Mouse (Mus musculus) embryonic facial prominence, embryonic 11.5 days (tissue): ENCODE measurements around the gene Ube2e1. TPM values are rescaled to one million over a fixed set of nuclear protein-coding genes. Genes with fewer than 3 reads are reported as not detected.

Experiments used
- ATAC-seq: fragments of 200-750 bp; cut with Nextera tagmentation; replicated peaks from 2 replicates; pipeline ENCODE4 v1.8.0; 2017; ENCODE audit warnings: low read depth; ENCODE audit not compliant: insufficient number of reproducible peaks, low FRiP score, low TSS enrichment
- DNase-seq: peaks from one replicate; pipeline ENCODE4 v3.0.0-alpha.2; 2015; ENCODE audit warnings: low spot score
- H3K27ac ChIP-seq: fragments of 300-500 bp; sonication (generic); replicated peaks from 2 replicates; pipeline ENCODE4 v1.5.1; 2014; ENCODE audit warnings: mild to moderate bottlenecking, low read depth, low read length, control low read depth
- H3K27me3 ChIP-seq: fragments of 300-500 bp; sonication (generic); 2 replicates; pipeline ENCODE4 v1.6.1; 2014; ENCODE audit warnings: mild to moderate bottlenecking, low read length, moderate library complexity, mixed read lengths; ENCODE audit not compliant: control insufficient read depth, insufficient read depth
- H3K36me3 ChIP-seq: fragments of 300-500 bp; sonication (generic); replicated peaks from 2 replicates; pipeline ENCODE4 v1.6.1; 2014; ENCODE audit warnings: low read depth, mild to moderate bottlenecking, low read length, moderate library complexity, mixed read lengths; ENCODE audit not compliant: control insufficient read depth, insufficient read depth
- H3K4me1 ChIP-seq: fragments of 300-500 bp; sonication (generic); 2 replicates; pipeline ENCODE4 v1.6.1; 2014; ENCODE audit warnings: low read length, mixed read lengths; ENCODE audit not compliant: control insufficient read depth, insufficient read depth
- H3K4me2 ChIP-seq: fragments of 300-500 bp; sonication (generic); 2 replicates; pipeline ENCODE4 v1.6.1; 2014; ENCODE audit warnings: low read depth, mild to moderate bottlenecking, control low read depth, low read length, moderate library complexity
- H3K4me3 ChIP-seq: fragments of 300-500 bp; sonication (generic); 2 replicates; pipeline ENCODE4 v1.5.1; 2014; ENCODE audit warnings: low read depth, low read length, control low read depth
- H3K9ac ChIP-seq: fragments of 300-500 bp; sonication (generic); replicated peaks from 2 replicates; pipeline ENCODE4 v1.6.1; 2014; ENCODE audit warnings: mild to moderate bottlenecking, control low read depth, low read length
- H3K9me3 ChIP-seq: fragments of 300-500 bp; sonication (generic); replicated peaks from 2 replicates; pipeline ENCODE4 v1.6.1; 2016; ENCODE audit warnings: mild to moderate bottlenecking, low read length, inconsistent platforms, mixed read lengths; ENCODE audit not compliant: control insufficient read depth
- WGBS: fragments of 180-500 bp; shearing (Covaris S2); extraction: QIAGEN DNeasy Blood & Tissue Kit; methylation state at CpG from one replicate; pipeline ENCODE4 v1.1.7; 2014; 5-methylcytosine and 5-hydroxymethylcytosine counted together
- polyA plus RNA-seq: library from polyadenylated mRNA; unstranded; fragments of >200 nt; fragmentation: Nextera tagmentation; extraction: Ambion mirVana; gene quantifications from 2 replicates; pipeline ENCODE4 v1.2.1, GENCODE M21; 2014

Ube2e1 gene
- polyA plus RNA-seq, 1 experiment from 2014 or later: 62.2 TPM

DNA sequence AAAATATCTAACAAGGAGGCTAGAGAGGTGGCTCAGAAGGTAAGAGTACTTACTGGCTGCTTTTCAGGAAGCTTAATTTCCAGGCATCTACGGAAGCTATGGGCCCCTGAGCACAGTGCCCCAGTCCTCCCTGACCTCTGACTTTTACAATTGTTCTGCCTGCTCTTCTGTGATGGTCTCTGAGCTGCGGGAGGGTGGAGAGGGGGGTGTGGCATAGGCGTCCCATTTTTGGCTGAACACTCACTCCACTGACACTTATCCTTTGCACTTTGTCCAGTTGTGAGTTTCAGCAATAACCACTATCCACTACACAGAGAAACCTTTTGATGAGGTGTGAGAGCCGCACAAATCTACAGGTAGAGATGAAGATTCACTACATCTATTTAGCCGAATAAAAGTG, 35.4 kb upstream of the Ube2e1 start:
- no peaks in the 10 kb centered on the region for H3K4me1 ChIP-seq
- DNase-seq (no peak), ATAC-seq (no peak)
- WGBS: 44% methylated on average over 5 of the region's 5 CpGs
- H3K27ac ChIP-seq: no peak overlapping the region
- H3K4me3 ChIP-seq: no peak overlapping the region
- no peaks in the 10 kb centered on the region for H3K27me3 ChIP-seq
- H3K4me2 ChIP-seq: no peak overlapping the region
- no peaks in the 10 kb centered on the region for H3K9me3 ChIP-seq
- H3K9ac ChIP-seq: no peak overlapping the region
- no peaks in the 10 kb centered on the region for H3K36me3 ChIP-seq

DNA sequence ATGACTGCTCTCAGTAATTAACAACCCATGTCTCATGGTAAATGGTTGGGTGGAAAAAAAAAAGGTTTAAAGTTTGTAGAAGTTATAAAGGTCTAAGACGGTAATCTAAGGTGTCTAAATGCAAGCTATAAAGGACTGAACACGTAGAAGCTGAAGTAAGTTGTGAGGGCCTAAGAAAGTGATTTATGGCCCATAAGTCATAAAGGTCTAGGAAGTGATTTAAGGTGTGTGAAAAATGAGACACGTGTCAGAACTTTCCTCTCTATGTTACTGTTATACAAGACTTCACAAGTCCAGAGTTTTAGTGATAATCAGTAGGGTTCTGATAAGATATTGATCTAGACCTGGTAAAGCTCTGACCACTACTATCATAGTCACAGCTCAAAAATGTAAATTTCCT, 32.7 kb upstream of the Ube2e1 start:
- 90% methylated on average over 3 of the region's 3 CpGs for WGBS
- no peak overlapping the region for H3K9ac ChIP-seq

DNA sequence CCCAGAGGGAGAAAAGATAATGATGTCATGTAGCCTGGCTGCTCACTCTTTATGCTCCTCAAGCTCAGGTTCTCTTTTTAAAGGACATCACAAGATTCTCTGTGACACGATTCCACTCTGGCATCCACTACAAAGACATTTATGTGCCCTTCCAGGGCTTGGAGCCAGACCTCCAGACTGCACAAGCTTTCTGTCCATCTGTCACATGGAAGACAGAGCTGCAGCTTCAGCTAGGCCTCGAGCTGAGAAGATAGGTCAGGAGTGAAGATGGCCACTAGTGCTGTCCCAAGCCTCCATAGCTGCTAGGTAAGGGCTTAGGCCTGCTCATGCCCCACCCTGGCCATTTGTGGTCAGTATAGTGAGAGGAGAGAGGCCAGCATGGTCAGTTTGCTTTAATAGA, 24.8 kb upstream of the Ube2e1 start:
- Histone ChIP-seq H3K9ac (no peak overlapping the region), H3K4me3 (no peak overlapping the region), H3K27ac (no peak overlapping the region), H3K27me3 (no peaks in the 10 kb centered on the region), H3K4me2 (no peak overlapping the region), H3K9me3 (no peaks in the 10 kb centered on the region), H3K4me1 (no peaks in the 10 kb centered on the region), H3K36me3 (no peaks in the 10 kb centered on the region)
- ATAC-seq: no peak
- no peak for DNase-seq
- 61% methylated on average over 2 of the region's 2 CpGs for WGBS

More for the DNA sequence above, 32.7 kb upstream of the Ube2e1 start:
- ATAC-seq (no peak), DNase-seq (no peak)
- no peaks in the 10 kb centered on the region for H3K36me3 ChIP-seq
- no peaks in the 10 kb centered on the region for H3K9me3 ChIP-seq
- no peak overlapping the region for H3K4me3 ChIP-seq
- H3K4me1 ChIP-seq: no peaks in the 10 kb centered on the region
- H3K4me2 ChIP-seq: no peak overlapping the region
- no peaks in the 10 kb centered on the region for H3K27me3 ChIP-seq
- no peak overlapping the region for H3K27ac ChIP-seq

DNA sequence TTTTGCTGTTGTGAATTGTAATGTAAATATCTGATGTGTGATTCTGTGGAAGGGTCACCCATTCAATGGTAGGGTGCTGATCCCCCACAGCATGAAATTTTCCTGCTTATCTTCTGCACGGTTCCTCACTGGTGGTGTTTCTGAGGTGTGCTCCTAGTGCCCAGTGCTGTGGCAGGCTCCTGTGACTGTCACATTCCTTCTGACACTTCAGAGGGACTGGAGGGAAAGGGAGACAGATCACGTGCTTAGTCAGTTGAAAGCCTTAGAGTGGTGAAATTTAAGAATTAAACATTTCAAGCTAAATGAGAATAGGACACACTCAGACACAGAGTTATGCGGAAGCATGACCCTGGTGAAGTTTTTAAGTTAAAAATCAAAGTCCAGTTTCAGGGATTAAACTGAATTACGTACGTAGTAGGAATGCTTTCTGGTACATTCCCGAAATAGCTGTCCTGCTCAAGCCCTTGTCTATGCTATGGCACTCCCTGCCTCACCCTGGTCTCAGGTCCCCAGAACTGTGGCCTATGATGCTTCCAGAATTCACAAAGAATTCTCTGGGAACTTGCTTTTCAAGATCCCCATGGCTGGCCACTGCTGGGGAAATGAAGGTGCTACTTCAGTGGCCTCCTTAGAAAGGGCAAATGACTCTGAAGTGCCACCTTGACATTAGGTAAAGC, 24.0 kb upstream of the Ube2e1 start:
- Histone ChIP-seq H3K9me3 (no peaks in the 10 kb centered on the region), H3K27ac (no peak overlapping the region), H3K9ac (no peak overlapping the region), H3K4me1 (no peaks in the 10 kb centered on the region), H3K4me3 (no peak overlapping the region), H3K27me3 (no peaks in the 10 kb centered on the region), H3K4me2 (no peak overlapping the region), H3K36me3 (no peaks in the 10 kb centered on the region)
- no peak for DNase-seq
- no peak for ATAC-seq
- 75% methylated on average over 6 of the region's 6 CpGs for WGBS

DNA sequence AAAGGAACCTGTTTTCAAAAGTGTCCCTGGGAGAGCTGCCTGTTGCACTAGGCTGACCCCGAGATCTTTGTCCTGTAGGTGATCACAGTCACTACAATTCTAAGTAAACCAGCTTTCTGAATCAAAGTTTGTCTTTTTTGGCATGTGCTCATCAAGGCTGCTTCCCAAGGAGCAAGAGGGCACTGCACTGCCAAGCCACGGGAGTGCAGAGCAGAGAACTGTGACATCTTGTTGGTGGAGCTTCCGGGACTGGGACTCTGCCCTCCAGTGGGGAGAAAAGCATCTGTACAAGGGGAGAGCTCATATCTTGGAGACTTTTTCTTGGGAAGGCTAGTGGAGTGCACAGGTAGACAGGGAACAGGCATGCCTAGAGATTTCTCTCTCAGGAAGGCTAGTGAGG, 21.9 kb upstream of the Ube2e1 start:
- Histone ChIP-seq H3K36me3 (no peaks in the 10 kb centered on the region), H3K27ac (no peak overlapping the region), H3K4me2 (no peak overlapping the region), H3K9me3 (no peaks in the 10 kb centered on the region), H3K27me3 (no peaks in the 10 kb centered on the region), H3K9ac (no peak overlapping the region), H3K4me1 (no peaks in the 10 kb centered on the region), H3K4me3 (no peak overlapping the region)
- 55% methylated on average over 3 of the region's 3 CpGs for whole genome bisulfite sequencing
- DNase-seq (no peak), ATAC-seq (no peak)

DNA sequence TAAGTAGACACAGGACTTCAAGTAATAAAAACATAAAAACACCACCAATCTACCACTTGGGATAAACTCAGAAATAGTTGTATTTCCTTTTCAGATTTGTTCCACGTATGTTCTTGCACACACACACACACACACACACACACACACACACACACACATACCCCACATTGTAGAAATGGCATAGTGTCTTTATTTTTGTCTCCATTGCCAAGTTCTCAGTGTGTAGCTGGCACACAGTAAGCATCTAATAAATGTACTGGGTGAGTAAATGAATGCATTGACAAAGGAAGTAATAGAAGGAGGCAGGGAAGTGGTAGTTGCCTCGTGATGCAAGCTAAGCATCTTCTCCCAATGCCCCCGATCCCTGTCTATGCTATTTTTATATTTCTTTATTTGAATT, 21.3 kb upstream of the Ube2e1 start:
- Histone ChIP-seq H3K4me2 (no peak overlapping the region), H3K27ac (no peak overlapping the region), H3K9ac (no peak overlapping the region), H3K36me3 (no peaks in the 10 kb centered on the region), H3K4me3 (no peak overlapping the region), H3K4me1 (no peaks in the 10 kb centered on the region), H3K9me3 (no peaks in the 10 kb centered on the region), H3K27me3 (no peaks in the 10 kb centered on the region)
- WGBS: 78% methylated on average over 3 of the region's 3 CpGs
- ATAC-seq: no peak
- DNase-seq: no peak

DNA sequence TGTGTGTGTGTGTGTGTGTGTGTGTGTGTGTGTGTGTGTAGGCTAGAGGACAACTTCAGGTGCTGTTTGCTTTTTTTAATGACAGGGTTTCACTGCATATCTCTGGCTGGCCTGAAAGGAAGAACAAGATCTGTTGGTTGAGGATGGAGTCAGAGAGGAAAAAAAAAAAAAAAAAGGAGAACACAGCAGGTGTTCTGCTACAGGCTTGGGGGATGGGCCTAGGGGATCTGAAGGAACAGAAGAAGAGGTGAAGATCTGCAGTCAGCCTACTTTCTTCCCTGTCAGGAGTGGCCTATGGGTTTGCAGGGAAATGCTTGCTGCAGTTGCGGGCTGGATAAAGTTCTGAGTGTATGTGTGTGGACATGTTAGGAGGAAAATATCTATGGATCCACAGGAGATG, 19.0 kb upstream of the Ube2e1 start:
- no peaks in the 10 kb centered on the region for H3K27me3 ChIP-seq
- no peaks in the 10 kb centered on the region for H3K4me1 ChIP-seq
- H3K36me3 ChIP-seq: no peaks in the 10 kb centered on the region
- WGBS: 77% methylated on average over 1 of the region's 1 CpGs
- DNase-seq (no peak), ATAC-seq (no peak)
- H3K4me2 ChIP-seq: no peak overlapping the region
- no peak overlapping the region for H3K27ac ChIP-seq
- no peak overlapping the region for H3K9ac ChIP-seq
- H3K9me3 ChIP-seq: no peaks in the 10 kb centered on the region
- no peak overlapping the region for H3K4me3 ChIP-seq

DNA sequence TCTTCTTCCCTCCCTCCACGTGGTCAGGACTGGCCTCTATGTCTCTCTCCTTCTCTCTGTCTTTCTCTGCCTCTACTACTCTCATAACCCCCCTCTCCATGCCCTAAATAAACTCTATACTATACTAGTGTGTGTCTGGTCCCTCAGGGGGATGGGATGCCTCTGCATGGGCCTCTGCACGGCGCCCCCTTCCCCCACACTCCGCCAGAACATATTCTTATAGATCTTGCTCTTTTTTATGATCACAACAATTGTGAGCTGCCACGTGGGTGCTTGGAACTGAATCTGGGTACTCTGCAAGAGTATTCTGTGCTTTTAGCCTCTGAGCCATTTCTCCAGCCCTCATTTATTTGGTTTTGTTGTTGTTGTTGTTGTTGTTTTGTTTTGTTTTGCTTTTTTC, 18.2 kb upstream of the Ube2e1 start:
- no peak overlapping the region for H3K4me3 ChIP-seq
- DNase-seq (no peak), ATAC-seq (no peak)
- no peaks in the 10 kb centered on the region for H3K4me1 ChIP-seq
- H3K36me3 ChIP-seq: no peaks in the 10 kb centered on the region
- no peak overlapping the region for H3K9ac ChIP-seq
- WGBS: 54% methylated on average over 5 of the region's 5 CpGs
- no peaks in the 10 kb centered on the region for H3K27me3 ChIP-seq
- no peak overlapping the region for H3K4me2 ChIP-seq
- H3K27ac ChIP-seq: no peak overlapping the region
- no peaks in the 10 kb centered on the region for H3K9me3 ChIP-seq
